ENCODE assay signal across 9 mouse cellular contexts in genomic region chr2:31173290-31173689, GRCm38 (mm10). TPM values are rescaled to one million over a fixed set of nuclear protein-coding genes. Genes with fewer than 3 reads are reported as not detected.
A peak's percentile ranks its signal among the peaks of the same experiment; 100 is the strongest.
DNase-seq lines count a peak whose midpoint lies in the region; ATAC-seq and TF ChIP-seq lines count a peak whose summit lies in the region.
"Had no signal": no experiment of that assay in that cellular context is flagged by ENCODE, and none has a peak within 500 bp of the region (broad histone marks: within the 10 kb centered on the region; RNA-seq: fewer than 3 reads in every experiment).

No protein-coding gene starts in this region.

- 71% methylated on average over 4 of the region's 4 CpGs for WGBS in kidney, postnatal 0 days

- H3K27me3 ChIP-seq in kidney, postnatal 0 days (ENCODE audit: insufficient read depth, low read length) = no peaks in the 10 kb centered on the region
- no peaks in the 10 kb centered on the region for H3K27me3 ChIP-seq in ES-Bruce4 (ENCODE audit: control insufficient read depth, insufficient read depth, low read length, poor library complexity, severe bottlenecking)
- H3K27me3 ChIP-seq: limb, embryonic 15.5 days had no signal

- TF ChIP-seq CTCF in kidney, postnatal 0 days (IDR thresholded peaks at IDR 0.05; ENCODE audit: low read depth) = peak; percentile 53
- peak; percentile 47 for TF ChIP-seq CTCF in ES-Bruce4 (IDR thresholded peaks at IDR 0.05; ENCODE audit: low read depth, low read length)

- H3K27ac ChIP-seq in kidney, postnatal 0 days = no peak overlapping the region
- H3K27ac ChIP-seq in ES-Bruce4 (ENCODE audit: insufficient read depth, low read length) = peak overlapping the region; percentile 42; the same call in 1 of the 2 replicates
- H3K27ac ChIP-seq: limb, embryonic 15.5 days had no signal

- H3K4me2 ChIP-seq in kidney, postnatal 0 days (ENCODE audit: low read length) = no peak overlapping the region
- H3K4me2 ChIP-seq: limb, embryonic 15.5 days had no signal

- TF ChIP-seq POLR2A in ES-Bruce4 (IDR thresholded peaks at IDR 0.05; ENCODE audit: insufficient read depth, low read length) = no peak

- H3K4me1 ChIP-seq in kidney, postnatal 0 days (replicated peaks; ENCODE audit: insufficient read depth, low read length) = no peaks in the 10 kb centered on the region
- peaks cover 7% of the 10 kb centered on the region for H3K4me1 ChIP-seq in ES-Bruce4 (ENCODE audit: control insufficient read depth, insufficient read depth, low read length)
- H3K4me1 ChIP-seq: limb, embryonic 15.5 days had no signal

- H3K9ac ChIP-seq in kidney, postnatal 0 days (ENCODE audit: low read depth, low read length) = no peak overlapping the region
- H3K9ac ChIP-seq in ES-Bruce4 (ENCODE audit: low read depth, poor library complexity, severe bottlenecking) = no peak overlapping the region
- H3K9ac ChIP-seq: limb, embryonic 15.5 days had no signal

- H3K36me3 ChIP-seq in kidney, postnatal 0 days (ENCODE audit: insufficient read depth, low read length) = peaks cover 65% of the 10 kb centered on the region
- H3K36me3 ChIP-seq in ES-Bruce4 (ENCODE audit: control insufficient read depth, insufficient read depth, low read length, poor library complexity, severe bottlenecking) = peaks cover 27% of the 10 kb centered on the region

- no peaks in the 10 kb centered on the region for H3K9me3 ChIP-seq in kidney, postnatal 0 days (replicated peaks; ENCODE audit: low read length)
- H3K9me3 ChIP-seq in ES-Bruce4 (replicated peaks; ENCODE audit: control insufficient read depth, insufficient read depth, low read length, poor library complexity, severe bottlenecking) = no peaks in the 10 kb centered on the region
- H3K9me3 ChIP-seq: limb, embryonic 15.5 days had no signal

- TF ChIP-seq EP300 in ES-Bruce4 (IDR thresholded peaks at IDR 0.05; ENCODE audit: insufficient read depth, low read depth, low read length) = no peak

- DNase-seq in kidney, postnatal 0 days (ENCODE audit: low spot score) = no peak
- DNase-seq in kidney, adult 11 months = no peak
- DNase-seq in ZHBTc4 (ENCODE audit: low read depth, low spot score) = peak; percentile 82
- peak; percentile 16 for DNase-seq in mesoderm, embryonic 11.5 days (ENCODE audit: low read depth, low spot score)
- no peak for DNase-seq in cerebellum, postnatal 4 days (ENCODE audit: low spot score in 2 of 2)
- no peak for DNase-seq in adrenal gland, adult 2 months
- DNase-seq: kidney, postnatal 4 days had no signal

- ATAC-seq in kidney, postnatal 0 days (replicated peaks; ENCODE audit: low FRiP score, low read depth) = no peak

- H3K4me3 ChIP-seq in kidney, postnatal 0 days (replicated peaks; ENCODE audit: low read depth, low read length) = no peak overlapping the region
- H3K4me3 ChIP-seq in ES-Bruce4 (ENCODE audit: low read depth, low read length) = no peak overlapping the region
- H3K4me3 ChIP-seq: limb, embryonic 15.5 days had no signal

RNA-seq across cellular contexts. Expression of gene Gpr107, which starts 21.2 kb away (rescaled TPM):
- 30.7 and 32.3 TPM in 2 replicates for polyA plus RNA-seq in kidney, postnatal 0 days (2015; fragmentation: Nextera tagmentation; extraction: Ambion mirVana)
- polyA plus RNA-seq in ES-Bruce4 (2011; ENCODE audit: insufficient read depth, insufficient read length, low read depth, missing spikeins) = 71.9 and 72.5 TPM in 2 replicates
- total RNA-seq in adrenal gland, adult 2 months (2021) = 10 to 100 TPM; 54.9 to 55.8 TPM
- 18.2 and 21.7 TPM in 2 replicates for polyA plus RNA-seq in adrenal gland, adult 2 months (2012; rRNA removed)

RNA-seq across cellular contexts. Expression of gene Fnbp1, which starts 31.5 kb away (rescaled TPM):
- 12.3 and 14.0 TPM in 2 replicates for polyA plus RNA-seq in kidney, postnatal 0 days (2015; fragmentation: Nextera tagmentation; extraction: Ambion mirVana)
- polyA plus RNA-seq in ES-Bruce4 (2011; ENCODE audit: insufficient read depth, insufficient read length, low read depth, missing spikeins) = 77.7 and 84.7 TPM in 2 replicates
- total RNA-seq in adrenal gland, adult 2 months (2021) = 10 to 100 TPM; 59.7 to 73.4 TPM
- polyA plus RNA-seq in adrenal gland, adult 2 months (2012; rRNA removed) = 34.3 and 35.6 TPM in 2 replicates

Comparison
In these comparisons a context has a peak if more than half of its experiments do, and no peak if none do; other contexts are left out.
1. DNase-seq: peak in ZHBTc4 (single experiment) and mesoderm, embryonic 11.5 days (single experiment); none in kidney, postnatal 0 days (single experiment), kidney, adult 11 months (single experiment), cerebellum, postnatal 4 days (0 of 2) and adrenal gland, adult 2 months (single experiment).